ENCODE assay signal across 8 mouse cellular contexts in genomic region chr2:32728463-32728862, GRCm38 (mm10). TPM values are rescaled to one million over a fixed set of nuclear protein-coding genes. Genes with fewer than 3 reads are reported as not detected.
A peak's percentile ranks its signal among the peaks of the same experiment; 100 is the strongest.
DNase-seq lines count a peak whose midpoint lies in the region; ATAC-seq and TF ChIP-seq lines count a peak whose summit lies in the region.

No protein-coding gene starts in this region.

- no peak for DNase-seq in cerebellum, adult 2 months
- DNase-seq in cerebellum, postnatal 10 days: no peak
- DNase-seq in kidney, adult 11 months: peak; percentile 77
- DNase-seq in lung, adult 2 months: no peak
- no peak for DNase-seq in frontal cortex, postnatal 25 days (ENCODE audit: low spot score in 2 of 2)
- no peak for DNase-seq in embryo, embryonic 9.5 days (ENCODE audit: extremely low spot score)
- no peak for DNase-seq in urinary bladder, adult 18-20 months (ENCODE audit: low spot score in 2 of 2)

- peak overlapping the region; percentile 2 for H3K4me3 ChIP-seq in cerebellum, adult 2 months (replicated peaks; ENCODE audit: insufficient read depth, low read depth, low read length)
- H3K4me3 ChIP-seq in forebrain, embryonic 15.5 days: 0 out of 2 replicates have a peak overlapping the region, but pooled peaks have one; percentile 9
- peak overlapping the region; percentile 65 for H3K4me3 ChIP-seq in lung, adult 2 months (replicated peaks; ENCODE audit: extremely low read depth, low read depth, low read length)

- TF ChIP-seq CTCF in cerebellum, adult 2 months (IDR thresholded peaks at IDR 0.05; ENCODE audit: borderline replicate concordance, insufficient read depth, low read depth, low read length): no peak
- no peak for TF ChIP-seq CTCF in lung, adult 2 months (IDR thresholded peaks at IDR 0.05; ENCODE audit: insufficient read depth, low read length)

- no peak overlapping the region for H3K27ac ChIP-seq in cerebellum, adult 2 months (ENCODE audit: insufficient read depth, low read length)
- no peak overlapping the region for H3K27ac ChIP-seq in forebrain, embryonic 15.5 days (replicated peaks)

- ATAC-seq in forebrain, embryonic 15.5 days (replicated peaks): no peak

- H3K27me3 ChIP-seq in cerebellum, adult 2 months (ENCODE audit: control insufficient read depth, insufficient read depth, low read length): no peaks in the 10 kb centered on the region
- no peaks in the 10 kb centered on the region for H3K27me3 ChIP-seq in forebrain, embryonic 15.5 days

- no peaks in the 10 kb centered on the region for H3K36me3 ChIP-seq in forebrain, embryonic 15.5 days

- no peaks in the 10 kb centered on the region for H3K9me3 ChIP-seq in forebrain, embryonic 15.5 days

- H3K4me1 ChIP-seq in cerebellum, adult 2 months (ENCODE audit: control insufficient read depth, insufficient read depth, low read length): no peaks in the 10 kb centered on the region
- H3K4me1 ChIP-seq in forebrain, embryonic 15.5 days: peaks cover 4% of the 10 kb centered on the region
- H3K4me1 ChIP-seq in lung, adult 2 months (ENCODE audit: control insufficient read depth, insufficient read depth, low read length): peaks cover 14% of the 10 kb centered on the region

- 0 out of 2 replicates have a peak overlapping the region, but pooled peaks have one; percentile 7 for H3K9ac ChIP-seq in forebrain, embryonic 15.5 days (replicated peaks)

- TF ChIP-seq POLR2A in cerebellum, adult 2 months (IDR thresholded peaks at IDR 0.05; ENCODE audit: borderline replicate concordance, insufficient read depth, low read length): no peak
- TF ChIP-seq POLR2A in lung, adult 2 months (IDR thresholded peaks at IDR 0.05; ENCODE audit: borderline replicate concordance, extremely low read depth, low read depth, low read length): peak; percentile 66; the same call in 1 of the 2 replicates

- WGBS in cerebellum, adult 2 months: 74% methylated on average over 7 of the region's 7 CpGs
- WGBS in forebrain, embryonic 15.5 days: 61% methylated on average over 7 of the region's 7 CpGs
- 26% methylated on average over 7 of the region's 7 CpGs for WGBS in lung, adult 2 months

- no peak overlapping the region for H3K4me2 ChIP-seq in forebrain, embryonic 15.5 days (replicated peaks)

RNA-seq across cellular contexts. Expression of gene Sh2d3c, which starts 7.6 kb away (rescaled TPM):
- polyA plus RNA-seq in cerebellum, adult 2 months (2012; rRNA removed): 47.0 and 53.2 TPM in 2 replicates
- polyA plus RNA-seq in forebrain, embryonic 15.5 days (2015; fragmentation: Nextera tagmentation; extraction: Ambion mirVana): 39.5 and 39.7 TPM in 2 replicates
- polyA plus RNA-seq in lung, adult 2 months (2012; rRNA removed): 167 and 260 TPM in 2 replicates

RNA-seq across cellular contexts. Expression of gene 6330409D20Rik, which starts 12.4 kb away (rescaled TPM):
- polyA plus RNA-seq in cerebellum, adult 2 months (2012; rRNA removed): 5.6 and 7.7 TPM in 2 replicates
- 2.4 and 2.7 TPM in 2 replicates for polyA plus RNA-seq in forebrain, embryonic 15.5 days (2015; fragmentation: Nextera tagmentation; extraction: Ambion mirVana)
- 0.18 and 0.41 TPM in 2 replicates for polyA plus RNA-seq in lung, adult 2 months (2012; rRNA removed)

RNA-seq across cellular contexts. Expression of gene Cdk9, which starts 15.6 kb away (rescaled TPM):
- 170 and 186 TPM in 2 replicates for polyA plus RNA-seq in cerebellum, adult 2 months (2012; rRNA removed)
- 88.0 and 98.2 TPM in 2 replicates for polyA plus RNA-seq in forebrain, embryonic 15.5 days (2015; fragmentation: Nextera tagmentation; extraction: Ambion mirVana)
- 103 and 137 TPM in 2 replicates for polyA plus RNA-seq in lung, adult 2 months (2012; rRNA removed)

RNA-seq across cellular contexts. Expression of gene Fpgs, which starts 24.5 kb away (rescaled TPM):
- polyA plus RNA-seq in cerebellum, adult 2 months (2012; rRNA removed): 19.2 and 19.7 TPM in 2 replicates
- polyA plus RNA-seq in forebrain, embryonic 15.5 days (2015; fragmentation: Nextera tagmentation; extraction: Ambion mirVana): 19.9 and 21.2 TPM in 2 replicates
- polyA plus RNA-seq in lung, adult 2 months (2012; rRNA removed): 42.1 and 42.3 TPM in 2 replicates

RNA-seq across cellular contexts. Expression of gene Tor2a, which starts 28.6 kb away (rescaled TPM):
- polyA plus RNA-seq in cerebellum, adult 2 months (2012; rRNA removed): 41.6 and 43.8 TPM in 2 replicates
- 63.2 and 66.3 TPM in 2 replicates for polyA plus RNA-seq in forebrain, embryonic 15.5 days (2015; fragmentation: Nextera tagmentation; extraction: Ambion mirVana)
- 65.3 and 67.8 TPM in 2 replicates for polyA plus RNA-seq in lung, adult 2 months (2012; rRNA removed)

Comparison
In these comparisons a context has a peak if more than half of its experiments do, and no peak if none do; other contexts are left out.
1. H3K4me3 ChIP-seq: peak in every context shown above with its lines; median percentile 65 in lung, adult 2 months; 9 in forebrain, embryonic 15.5 days; 2 in cerebellum, adult 2 months.